Mouse (Mus musculus) hindbrain, embryonic 13.5 days (tissue): ENCODE measurements at regions not wholly inside any gene's neighbourhood (a gene's known extent, or its start where the extent isn't known, plus 50 kb on each side); places are given as distances from the start of the nearest gene placed in this dataset.

Experiments
- ATAC-seq: fragments of 200-750 bp; cut with Nextera tagmentation; 2 replicates; pipeline ENCODE4 v1.8.0; 2017; ENCODE audit warnings: moderate TSS enrichment; ENCODE audit not compliant: low FRiP score
- H3K27ac ChIP-seq: fragments of 300-500 bp; sonication (generic); 2 replicates; pipeline ENCODE4 v1.5.1; 2015; ENCODE audit warnings: inconsistent platforms, mild to moderate bottlenecking, moderate library complexity
- H3K27me3 ChIP-seq: fragments of 300-500 bp; sonication (generic); 2 replicates; pipeline ENCODE4 v1.6.1; 2015; ENCODE audit warnings: mild to moderate bottlenecking, inconsistent platforms
- H3K36me3 ChIP-seq: fragments of 300-500 bp; sonication (generic); 2 replicates; pipeline ENCODE4 v1.6.1; 2015; ENCODE audit warnings: mild to moderate bottlenecking, inconsistent platforms
- H3K4me1 ChIP-seq: fragments of 300-500 bp; sonication (generic); replicated peaks from 2 replicates; pipeline ENCODE4 v1.6.1; 2015; ENCODE audit warnings: inconsistent platforms
- H3K4me2 ChIP-seq: fragments of 300-500 bp; sonication (generic); 2 replicates; pipeline ENCODE4 v1.6.1; 2015; ENCODE audit warnings: inconsistent platforms, mild to moderate bottlenecking, moderate library complexity
- H3K4me3 ChIP-seq: fragments of 300-500 bp; sonication (generic); 2 replicates; pipeline ENCODE4 v1.5.1; 2015; ENCODE audit warnings: mild to moderate bottlenecking, inconsistent platforms
- H3K9ac ChIP-seq: fragments of 300-500 bp; sonication (generic); 2 replicates; pipeline ENCODE4 v1.6.1; 2015; ENCODE audit warnings: mild to moderate bottlenecking, inconsistent platforms
- H3K9me3 ChIP-seq: fragments of 300-500 bp; sonication (generic); 2 replicates; pipeline ENCODE4 v1.6.1; 2016; ENCODE audit warnings: inconsistent platforms
- WGBS: fragments of 180-500 bp; shearing (Covaris S2); methylation state at CpG from one replicate; pipeline ENCODE4 v1.1.7; 2015; 5-methylcytosine and 5-hydroxymethylcytosine counted together

- no peak overlapping the region for H3K4me2 ChIP-seq
- H3K36me3 ChIP-seq: no peaks in the 10 kb centered on the region
- ATAC-seq: peak; percentile 65; the same call in 1 of the 2 replicates
- no peak overlapping the region for H3K27ac ChIP-seq
- H3K9me3 ChIP-seq: no peaks in the 10 kb centered on the region
- H3K9ac ChIP-seq: no peak overlapping the region
- no peak overlapping the region for H3K4me3 ChIP-seq
- no peaks in the 10 kb centered on the region for H3K27me3 ChIP-seq
- no peaks in the 10 kb centered on the region for H3K4me1 ChIP-seq
- 23% methylated on average over 3 of the region's 3 CpGs for WGBS
Measured at GRCm38 (mm10) chr8:56682564-56682963, 131.7 kb downstream of the Fbxo8 start.

GRCm38 (mm10) chr8:56684352-56684751 is 133.5 kb downstream of the Fbxo8 start:
- no peak overlapping the region for H3K4me3 ChIP-seq
- no peak overlapping the region for H3K9ac ChIP-seq
- H3K27ac ChIP-seq: no peak overlapping the region
- H3K9me3 ChIP-seq: no peaks in the 10 kb centered on the region
- no peaks in the 10 kb centered on the region for H3K36me3 ChIP-seq
- no peaks in the 10 kb centered on the region for H3K27me3 ChIP-seq
- H3K4me2 ChIP-seq: no peak overlapping the region
- no peak for ATAC-seq
- 91% methylated on average over 7 of the region's 7 CpGs for WGBS
- H3K4me1 ChIP-seq: no peaks in the 10 kb centered on the region

GRCm38 (mm10) chr8:56695436-56695835 is 144.5 kb downstream of the Fbxo8 start:
- H3K27ac ChIP-seq: no peak overlapping the region
- no peak overlapping the region for H3K4me3 ChIP-seq
- no peak overlapping the region for H3K9ac ChIP-seq
- H3K36me3 ChIP-seq: no peaks in the 10 kb centered on the region
- H3K4me1 ChIP-seq: no peaks in the 10 kb centered on the region
- no peaks in the 10 kb centered on the region for H3K27me3 ChIP-seq
- no peaks in the 10 kb centered on the region for H3K9me3 ChIP-seq
- 89% methylated on average over 1 of the region's 1 CpGs for WGBS
- ATAC-seq: no peak
- no peak overlapping the region for H3K4me2 ChIP-seq

GRCm38 (mm10) chr8:56700580-56701145 is 149.8 kb downstream of the Fbxo8 start:
- Histone ChIP-seq H3K4me3 (no peak overlapping the region), H3K36me3 (no peaks in the 10 kb centered on the region), H3K27me3 (no peaks in the 10 kb centered on the region), H3K27ac (no peak overlapping the region), H3K4me2 (no peak overlapping the region), H3K4me1 (no peaks in the 10 kb centered on the region), H3K9me3 (no peaks in the 10 kb centered on the region), H3K9ac (no peak overlapping the region)
- 92% methylated on average over 2 of the region's 2 CpGs for WGBS
- ATAC-seq: no peak

- Histone ChIP-seq H3K4me2 (peak overlapping the region; percentile 47), H3K9ac (no peak overlapping the region), H3K4me1 (peaks cover 13% of the 10 kb centered on the region), H3K9me3 (no peaks in the 10 kb centered on the region), H3K27ac (no peak overlapping the region), H3K27me3 (no peaks in the 10 kb centered on the region), H3K36me3 (no peaks in the 10 kb centered on the region), H3K4me3 (no peak overlapping the region)
- 41% methylated on average over 10 of the region's 10 CpGs for WGBS
- no peak for ATAC-seq
Measured at GRCm38 (mm10) chr8:56706377-56706776, 155.5 kb downstream of the Fbxo8 start.

GRCm38 (mm10) chr8:56706941-56707706 is 156.2 kb downstream of the Fbxo8 start:
- Histone ChIP-seq H3K27me3 (no peaks in the 10 kb centered on the region), H3K9me3 (no peaks in the 10 kb centered on the region), H3K4me1 (peaks cover 13% of the 10 kb centered on the region), H3K27ac (peak overlapping the region; percentile 49), H3K9ac (peak overlapping the region; percentile 51; the same call in 1 of the 2 replicates), H3K4me2 (peak overlapping the region; percentile 47), H3K36me3 (no peaks in the 10 kb centered on the region), H3K4me3 (no peak overlapping the region)
- 18% methylated on average over 14 of the region's 14 CpGs for WGBS
- ATAC-seq: peak; percentile 84

- ATAC-seq: no peak
- Histone ChIP-seq H3K4me2 (no peak overlapping the region), H3K9me3 (no peaks in the 10 kb centered on the region), H3K27me3 (no peaks in the 10 kb centered on the region), H3K4me3 (no peak overlapping the region), H3K36me3 (no peaks in the 10 kb centered on the region), H3K9ac (no peak overlapping the region), H3K27ac (no peak overlapping the region), H3K4me1 (no peaks in the 10 kb centered on the region)
- 80% methylated on average over 1 of the region's 1 CpGs for WGBS
Measured at GRCm38 (mm10) chr8:56720001-56720400, 169.1 kb downstream of the Fbxo8 start.

GRCm38 (mm10) chr8:56722473-56723236 is 171.8 kb downstream of the Fbxo8 start:
- ATAC-seq: no peak
- Histone ChIP-seq H3K4me2 (no peak overlapping the region), H3K9me3 (no peaks in the 10 kb centered on the region), H3K9ac (no peak overlapping the region), H3K4me1 (no peaks in the 10 kb centered on the region), H3K4me3 (no peak overlapping the region), H3K27me3 (no peaks in the 10 kb centered on the region), H3K36me3 (no peaks in the 10 kb centered on the region), H3K27ac (no peak overlapping the region)
- WGBS: 73% methylated on average over 2 of the region's 2 CpGs

- 76% methylated on average over 2 of the region's 2 CpGs for WGBS
- Histone ChIP-seq H3K4me3 (no peak overlapping the region), H3K9ac (no peak overlapping the region), H3K4me1 (no peaks in the 10 kb centered on the region), H3K27ac (no peak overlapping the region), H3K36me3 (no peaks in the 10 kb centered on the region), H3K9me3 (no peaks in the 10 kb centered on the region), H3K27me3 (no peaks in the 10 kb centered on the region), H3K4me2 (no peak overlapping the region)
- ATAC-seq: no peak
Measured at GRCm38 (mm10) chr8:56724607-56725006, 173.7 kb downstream of the Fbxo8 start.

- no peak overlapping the region for H3K27ac ChIP-seq
- H3K36me3 ChIP-seq: no peaks in the 10 kb centered on the region
- WGBS: 63% methylated on average over 6 of the region's 6 CpGs
- no peaks in the 10 kb centered on the region for H3K4me1 ChIP-seq
- no peak overlapping the region for H3K4me3 ChIP-seq
- no peak overlapping the region for H3K4me2 ChIP-seq
- H3K9ac ChIP-seq: no peak overlapping the region
- H3K27me3 ChIP-seq: no peaks in the 10 kb centered on the region
- no peaks in the 10 kb centered on the region for H3K9me3 ChIP-seq
- no peak for ATAC-seq
Measured at GRCm38 (mm10) chr8:56733318-56733717, 182.4 kb downstream of the Fbxo8 start.

GRCm38 (mm10) chr8:56735021-56735420 is 184.1 kb downstream of the Fbxo8 start:
- H3K27ac ChIP-seq: no peak overlapping the region
- H3K4me3 ChIP-seq: no peak overlapping the region
- no peak overlapping the region for H3K4me2 ChIP-seq
- ATAC-seq: no peak
- H3K9me3 ChIP-seq: no peaks in the 10 kb centered on the region
- 86% methylated on average over 2 of the region's 2 CpGs for WGBS
- no peaks in the 10 kb centered on the region for H3K36me3 ChIP-seq
- H3K4me1 ChIP-seq: no peaks in the 10 kb centered on the region
- H3K9ac ChIP-seq: no peak overlapping the region
- H3K27me3 ChIP-seq: no peaks in the 10 kb centered on the region

- Histone ChIP-seq H3K4me1 (no peaks in the 10 kb centered on the region), H3K4me2 (no peak overlapping the region), H3K4me3 (no peak overlapping the region), H3K36me3 (no peaks in the 10 kb centered on the region), H3K9me3 (no peaks in the 10 kb centered on the region), H3K27me3 (no peaks in the 10 kb centered on the region), H3K9ac (no peak overlapping the region), H3K27ac (no peak overlapping the region)
- no peak for ATAC-seq
- WGBS: 78% methylated on average over 5 of the region's 5 CpGs
Measured at GRCm38 (mm10) chr8:56767034-56767433, 216.1 kb downstream of the Fbxo8 start.
